Mouse (Mus musculus) erythroblast, embryonic 14.5 days (primary cell): ENCODE data around the gene Bzw1.

Experiments used
- GATA1 ChIP-seq: IDR thresholded peaks from 2 replicates; pipeline ENCODE4 v1.6.1; 2012; ENCODE audit warnings: low read length, inconsistent platforms, mixed read lengths
- TAL1 ChIP-seq: IDR thresholded peaks from 3 replicates; pipeline ENCODE4 v1.6.1; 2012; ENCODE audit warnings: low read length, inconsistent platforms, mixed read lengths

DNA sequence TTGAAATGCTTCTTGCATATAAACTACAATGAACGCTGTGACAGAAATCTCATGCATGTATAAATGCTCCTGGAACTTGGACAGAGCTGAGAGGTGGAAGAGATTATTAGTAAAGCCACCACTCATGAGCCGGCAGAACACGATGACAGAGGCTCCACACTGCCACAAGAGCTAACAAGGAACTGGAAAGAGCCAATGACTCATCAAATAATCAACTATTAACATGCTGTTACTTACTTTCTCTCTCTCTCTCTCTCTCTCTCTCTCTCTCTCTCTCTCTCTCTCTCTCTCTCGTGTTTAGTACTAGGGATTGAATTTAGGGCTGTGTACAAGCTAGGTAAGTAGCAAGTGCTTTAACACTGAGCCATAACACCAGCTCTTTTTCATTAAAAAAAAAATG lies 48.8 kb upstream of the Bzw1 start:
- TF ChIP-seq TAL1 = no peak
- no peak for TF ChIP-seq GATA1
